ENCODE assay signal across 17 mouse cellular contexts in the genomic region with DNA sequence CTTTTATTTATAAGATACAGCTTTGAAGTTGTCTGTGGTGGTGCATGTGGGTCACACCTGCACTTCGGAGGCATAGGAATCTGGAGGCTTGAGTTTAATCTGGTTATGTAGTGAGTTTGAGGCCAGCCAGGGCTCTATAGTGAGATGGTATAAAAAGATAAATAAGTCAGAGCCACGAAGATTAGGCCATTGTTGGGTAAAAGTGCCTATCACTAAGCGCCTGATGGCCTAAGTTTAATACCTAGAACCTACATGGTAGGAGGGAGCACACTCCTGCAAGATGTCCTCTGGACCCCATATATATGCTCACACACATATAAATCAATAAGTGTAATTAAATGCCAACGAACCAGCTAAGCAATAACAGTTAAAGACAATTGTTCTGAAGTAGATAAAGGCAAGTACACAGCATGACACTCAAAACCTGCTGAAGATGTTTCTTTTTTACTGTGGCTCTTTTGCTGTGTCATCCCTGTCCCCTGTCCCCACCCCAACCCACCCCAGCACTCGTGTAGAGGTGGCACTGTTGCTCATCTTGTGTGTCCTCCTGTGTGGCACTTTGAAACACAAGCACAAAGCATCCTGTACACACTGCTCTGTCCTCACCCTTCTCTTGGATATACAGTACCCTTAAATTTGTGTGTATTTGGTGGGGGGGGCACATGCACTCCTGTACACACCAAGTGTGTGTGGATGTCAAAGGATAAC. TPM values are rescaled to one million over a fixed set of nuclear protein-coding genes. Genes with fewer than 3 reads are reported as not detected.
DNase-seq lines count a peak whose midpoint lies in the region; ATAC-seq and TF ChIP-seq lines count a peak whose summit lies in the region.
"Had no signal": no experiment of that assay in that cellular context is flagged by ENCODE, and none has a peak within 500 bp of the region (broad histone marks: within the 10 kb centered on the region; RNA-seq: fewer than 3 reads in every experiment).

No protein-coding gene starts in this region.

- 33% methylated on average over 5 of the region's 5 CpGs for WGBS in liver, embryonic 12.5 days (ENCODE audit: insufficient replicate concordance)
- 20% methylated on average over 5 of the region's 5 CpGs for WGBS in liver, embryonic 15.5 days (ENCODE audit: insufficient replicate concordance)

- 0 out of 2 replicates have a peak overlapping the region, but pooled peaks have one; percentile 11 for H3K27ac ChIP-seq in liver, embryonic 12.5 days
- H3K27ac ChIP-seq in MEL (ENCODE audit: control insufficient read depth, low read depth, low read length), result no peak overlapping the region
- no peak overlapping the region for H3K27ac ChIP-seq in liver, embryonic 15.5 days (replicated peaks)
- H3K27ac ChIP-seq: embryonic facial prominence, embryonic 12.5 days; forebrain, embryonic 15.5 days; heart, adult 2 months; heart, embryonic 15.5 days; hindbrain, embryonic 14.5 days had no signal

- ATAC-seq in liver, embryonic 12.5 days, result peak; percentile 71
- peak; percentile 49 for ATAC-seq in liver, embryonic 15.5 days (ENCODE audit: insufficient read depth)
- ATAC-seq in cerebellum, adult (ENCODE audit: insufficient number of reproducible peaks, low FRiP score, low TSS enrichment), result no peak
- ATAC-seq: forebrain, embryonic 15.5 days had no signal

- H3K4me1 ChIP-seq in liver, embryonic 12.5 days, result peaks cover 25% of the 10 kb centered on the region
- peaks cover 12 to 15% of the 10 kb centered on the region in 2 experiments for H3K4me1 ChIP-seq in MEL (ENCODE audit: control insufficient read depth in 1 of 2, insufficient read depth in 2 of 2, low read length in 2 of 2)
- H3K4me1 ChIP-seq in liver, embryonic 15.5 days (replicated peaks), result peaks cover 19% of the 10 kb centered on the region
- H3K4me1 ChIP-seq: embryonic facial prominence, embryonic 12.5 days; forebrain, embryonic 15.5 days had no signal

- DNase-seq in liver (no peak), MEL (ENCODE audit: low read depth, low spot score) (peak; percentile 42)
- DNase-seq in gastrocnemius, postnatal 10 days, result no peak
- DNase-seq: adrenal gland, postnatal 10 days; cerebellum, adult 11-12 months; cerebellum, postnatal 25 days; heart, adult 2 months; heart, postnatal 14 days had no signal

- no peaks in the 10 kb centered on the region for H3K27me3 ChIP-seq in liver, embryonic 12.5 days (replicated peaks)
- H3K27me3 ChIP-seq in MEL (ENCODE audit: control insufficient read depth in 1 of 2, insufficient read depth in 2 of 2, low read length in 2 of 2), result no peaks in the 10 kb centered on the region
- no peaks in the 10 kb centered on the region for H3K27me3 ChIP-seq in liver, embryonic 15.5 days
- H3K27me3 ChIP-seq: CH12.LX; embryonic facial prominence, embryonic 12.5 days; forebrain, embryonic 15.5 days; heart, embryonic 15.5 days had no signal

- no peak for TF ChIP-seq CTCF in MEL (IDR thresholded peaks at IDR 0.05 in 2 of 3, conservative IDR thresholded peaks at IDR 0.05 in 1 of 3; ENCODE audit: control insufficient read depth in 1 of 3, insufficient read depth in 1 of 3, low read depth in 2 of 3, low read length in 3 of 3, poor library complexity in 1 of 3, severe bottlenecking in 1 of 3)

- no peak for TF ChIP-seq RAD21 in MEL (IDR thresholded peaks at IDR 0.05; ENCODE audit: low read depth, low read length)

- TF ChIP-seq EP300 in MEL (IDR thresholded peaks at IDR 0.05; ENCODE audit: low read depth in 1 of 2, low read length in 2 of 2), result no peak; a peak in 1 of 4 replicates

- peaks cover 4% of the 10 kb centered on the region for H3K36me3 ChIP-seq in liver, embryonic 12.5 days
- peaks cover 0 to 25% of the 10 kb centered on the region in 2 experiments; a peak in 2 of 4 replicates for H3K36me3 ChIP-seq in MEL (ENCODE audit: control insufficient read depth in 1 of 2, insufficient read depth in 2 of 2, low read length in 2 of 2)
- 0 out of 2 replicates have a peak, but pooled peaks cover 4% of the 10 kb centered on the region for H3K36me3 ChIP-seq in liver, embryonic 15.5 days (replicated peaks)
- H3K36me3 ChIP-seq: embryonic facial prominence, embryonic 12.5 days; heart, embryonic 15.5 days had no signal

- H3K9ac ChIP-seq in liver, embryonic 12.5 days, result no peak overlapping the region
- H3K9ac ChIP-seq in MEL (ENCODE audit: control insufficient read depth, low read depth, low read length, poor library complexity, severe bottlenecking), result no peak overlapping the region
- H3K9ac ChIP-seq in liver, embryonic 15.5 days, result no peak overlapping the region
- H3K9ac ChIP-seq: embryonic facial prominence, embryonic 12.5 days; forebrain, embryonic 15.5 days; heart, embryonic 15.5 days; hindbrain, embryonic 14.5 days had no signal

- H3K4me2 ChIP-seq in liver, embryonic 12.5 days, result no peak overlapping the region
- H3K4me2 ChIP-seq in liver, embryonic 15.5 days, result no peak overlapping the region
- H3K4me2 ChIP-seq: embryonic facial prominence, embryonic 12.5 days; forebrain, embryonic 15.5 days; heart, embryonic 11.5 days; heart, embryonic 15.5 days; hindbrain, embryonic 14.5 days had no signal

- TF ChIP-seq POLR2A in MEL (IDR thresholded peaks at IDR 0.05; ENCODE audit: control insufficient read depth in 1 of 2, insufficient read depth in 1 of 2, low read depth in 1 of 2, low read length in 2 of 2, poor library complexity in 1 of 2), result no peak

- no peaks in the 10 kb centered on the region for H3K79me2 ChIP-seq in MEL (ENCODE audit: control insufficient read depth, insufficient read depth, low read length, poor library complexity)

- H3K4me3 ChIP-seq in liver, embryonic 12.5 days, result no peak overlapping the region
- H3K4me3 ChIP-seq in MEL (ENCODE audit: control insufficient read depth in 1 of 2, insufficient read depth in 1 of 2, low read depth in 2 of 2, low read length in 2 of 2), result no peak overlapping the region
- H3K4me3 ChIP-seq in liver, embryonic 15.5 days (replicated peaks), result no peak overlapping the region
- H3K4me3 ChIP-seq: embryonic facial prominence, embryonic 12.5 days; forebrain, embryonic 15.5 days; heart, adult 2 months; heart, embryonic 15.5 days had no signal

- H3K9me3 ChIP-seq in liver, embryonic 12.5 days (replicated peaks), result no peaks in the 10 kb centered on the region
- H3K9me3 ChIP-seq in MEL (replicated peaks; ENCODE audit: insufficient read depth, low read length), result no peaks in the 10 kb centered on the region
- H3K9me3 ChIP-seq in liver, embryonic 15.5 days (replicated peaks), result no peaks in the 10 kb centered on the region
- H3K9me3 ChIP-seq: embryonic facial prominence, embryonic 12.5 days; forebrain, embryonic 15.5 days; heart, embryonic 15.5 days had no signal

TF ChIP-seq in MEL, 35 proteins besides CTCF, POLR2A, EP300 and RAD21:
- TF ChIP-seq MXI1 (IDR thresholded peaks at IDR 0.05; ENCODE audit: low read depth, low read length), result no peak
- TF ChIP-seq TCF12 (IDR thresholded peaks at IDR 0.05; ENCODE audit: low read depth, low read length), result 0 out of 2 replicates have a peak, but pooled peaks have one; percentile 15

RNA-seq across cellular contexts. Expression of a gene that starts 25.8 kb away (rescaled TPM):
- 9.4 and 10.4 TPM in 2 replicates for polyA plus RNA-seq in liver, embryonic 12.5 days (2016; fragmentation: Nextera tagmentation; extraction: Ambion mirVana)
- 4.2 and 6.4 TPM in 2 replicates for total RNA-seq in MEL (2012; rRNA removed)
- 10 to 100 TPM in 1 of 2 experiments, not detected in 1; 19.2 TPM for polyA plus RNA-seq in MEL (2012; ENCODE audit: insufficient read depth in 1 of 2, insufficient read length in 2 of 2, low read depth in 1 of 2, low replicate concordance in 2 of 2, missing spikeins in 1 of 2)
- polyA plus RNA-seq in liver, embryonic 15.5 days (2015; fragmentation: Nextera tagmentation; extraction: Ambion mirVana), result 5.9 and 6.6 TPM in 2 replicates
- total RNA-seq in gastrocnemius, postnatal 10 days (2021), result 10 to 100 TPM; 56.2 to 67.9 TPM

RNA-seq across cellular contexts. Expression of a gene that starts 36.7 kb away (rescaled TPM):
- 17.6 and 18.6 TPM in 2 replicates for polyA plus RNA-seq in liver, embryonic 12.5 days (2016; fragmentation: Nextera tagmentation; extraction: Ambion mirVana)
- 24.4 and 28.9 TPM in 2 replicates for total RNA-seq in MEL (2012; rRNA removed)
- 10 to 100 TPM; 20.6 to 92.0 TPM for polyA plus RNA-seq in MEL (2012; ENCODE audit: insufficient read depth in 1 of 2, insufficient read length in 2 of 2, low read depth in 1 of 2, low replicate concordance in 2 of 2, missing spikeins in 1 of 2)
- polyA plus RNA-seq in liver, embryonic 15.5 days (2015; fragmentation: Nextera tagmentation; extraction: Ambion mirVana), result 12.6 and 14.1 TPM in 2 replicates
- total RNA-seq in gastrocnemius, postnatal 10 days (2021), result 10 to 100 TPM; 25.4 to 27.3 TPM
